Mouse (Mus musculus) effector memory CD4-positive, alpha-beta T cell, adult 5 months (primary cell): ENCODE measurements around the gene Fkbp3. TPM values are rescaled to one million over a fixed set of nuclear protein-coding genes. Genes with fewer than 3 reads are reported as not detected.

Source experiments
- polyA plus RNA-seq: library from polyadenylated mRNA; unstranded; fragments of 100-300 nt; shearing (Covaris generic); gene quantifications from one replicate; pipeline ENCODE4 v1.2.1, GENCODE M21; 2017

The Fkbp3 gene
- polyA plus RNA-seq = 172 TPM

GRCm38 (mm10) chr12:65073611-65074178 is at the start of gene Fkbp3:
Fkbp3 (minus strand) TSS chr12:65074007.

GRCm38 (mm10) chr12:65075085-65075732 is 1.4 kb upstream of the Fkbp3 start, which contains the start of gene Fancm:
Fancm (plus strand) TSS chr12:65075603.

DNA sequence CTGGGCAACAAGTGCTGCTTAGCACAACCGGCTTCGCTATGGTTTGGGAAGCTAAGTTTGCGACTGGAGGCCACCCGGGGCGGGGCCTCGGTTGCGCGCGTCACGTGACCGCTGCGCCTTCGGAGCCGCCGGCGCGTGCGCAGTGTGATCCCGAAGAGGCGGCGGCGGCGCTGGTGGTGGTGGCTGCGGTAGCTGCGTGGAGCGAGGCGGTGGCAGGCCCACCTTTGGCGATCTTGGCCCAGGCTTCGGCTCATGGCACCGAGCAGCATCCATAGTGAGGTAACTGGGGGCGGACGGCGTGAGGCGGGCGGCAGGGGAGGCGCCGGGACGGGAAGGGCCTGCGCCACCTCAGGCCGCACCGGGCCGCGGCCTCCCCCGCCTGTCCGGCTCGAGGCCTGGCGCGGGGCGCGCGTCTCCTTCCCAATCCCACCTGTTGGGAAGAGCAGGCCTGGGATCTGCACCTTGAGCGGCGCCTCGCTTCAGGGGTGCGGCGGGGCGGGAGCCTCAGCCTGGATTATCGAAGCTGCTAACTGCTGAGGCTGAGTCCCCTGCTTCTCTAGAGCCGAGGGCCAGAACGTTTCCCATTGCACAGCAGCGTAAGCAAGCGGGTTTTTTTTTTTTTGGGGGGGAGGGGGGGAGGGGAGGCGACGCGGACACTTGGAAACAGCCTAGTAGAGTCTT is 37.5 kb downstream of the Fkbp3 start, which contains the start of gene Prpf39:
Gene Prpf39 (plus strand): TSS at position 144 of the 681 bp plus-strand sequence.

Other genes starting within 250 kb of the Fkbp3 start
- gene Gm527, start 156.1 kb downstream of the Fkbp3 start, polyA plus RNA-seq = 15.2 TPM
- gene Klhl28, start 108.5 kb downstream of the Fkbp3 start, polyA plus RNA-seq = 21.6 TPM
- 48.3 TPM for gene Togaram1, start 108.2 kb downstream of the Fkbp3 start, polyA plus RNA-seq
- 89.4 TPM for gene Prpf39, start 37.7 kb downstream of the Fkbp3 start, polyA plus RNA-seq
- gene Fancm, start 1.6 kb upstream of the Fkbp3 start, polyA plus RNA-seq = 13.4 TPM
- 0.62 TPM for gene Mis18bp1, start 98.6 kb upstream of the Fkbp3 start, polyA plus RNA-seq
- gene Wdr20rt, start 151.5 kb upstream of the Fkbp3 start, polyA plus RNA-seq = not detected